Mouse (Mus musculus) myocyte (in vitro differentiated cells): ENCODE data around the gene Gm609.

ENCODE experiments used
- E2F4 ChIP-seq: IDR thresholded peaks from one replicate; pipeline ENCODE4 v1.6.1; 2011; ENCODE audit warnings: mild to moderate bottlenecking, control low read depth, moderate library complexity; ENCODE audit not compliant: insufficient read depth
- MAX ChIP-seq: IDR thresholded peaks from one replicate; pipeline ENCODE4 v1.6.1; 2011; ENCODE audit warnings: low read depth, mild to moderate bottlenecking, control low read depth
- MYOD1 ChIP-seq, 3 experiments: IDR thresholded peaks; one replicate each; pipeline ENCODE4 v1.6.1; 2011; ENCODE audit warnings: control low read depth in 2 of 3, low read depth in 2 of 3, mild to moderate bottlenecking in 2 of 3, moderate library complexity in 1 of 3; ENCODE audit not compliant: insufficient read length in 2 of 3, control insufficient read depth in 1 of 3
- MYOG ChIP-seq, 3 experiments: IDR thresholded peaks; one replicate each; pipeline ENCODE4 v1.6.1; 2011; ENCODE audit warnings: control low read depth in 2 of 3, low read depth in 2 of 3, mild to moderate bottlenecking in 2 of 3; ENCODE audit not compliant: insufficient read length in 2 of 3, control insufficient read depth in 1 of 3, insufficient read depth in 1 of 3
- POLR2A ChIP-seq: IDR thresholded peaks from one replicate; pipeline ENCODE4 v1.6.1; 2011; ENCODE audit warnings: low read depth, mild to moderate bottlenecking, control low read depth, moderate library complexity; ENCODE audit not compliant: insufficient read length
- POLR2AphosphoS2 ChIP-seq: IDR thresholded peaks from one replicate; pipeline ENCODE4 v1.6.1; 2011; ENCODE audit warnings: low read depth, control low read depth; ENCODE audit not compliant: insufficient read length
- SRF ChIP-seq: IDR thresholded peaks from one replicate; pipeline ENCODE4 v1.6.1; 2011; ENCODE audit warnings: low read depth; ENCODE audit not compliant: control insufficient read depth, insufficient read length
- TCF12 ChIP-seq: IDR thresholded peaks from one replicate; pipeline ENCODE4 v1.6.1; 2011; ENCODE audit warnings: mild to moderate bottlenecking, control low read depth; ENCODE audit not compliant: poor library complexity, insufficient read depth, severe bottlenecking
- USF1 ChIP-seq: IDR thresholded peaks from one replicate; pipeline ENCODE4 v1.6.1; 2011; ENCODE audit warnings: low read depth, mild to moderate bottlenecking, control low read depth, moderate library complexity

- TF ChIP-seq MYOG (IDR thresholded peaks at IDR 0.05; ENCODE audit: control insufficient read depth in 1 of 3, insufficient read depth in 1 of 3, insufficient read length in 2 of 3, low read depth in 2 of 3) (no peak), MAX (no peak), POLR2A (no peak), MYOD1 (IDR thresholded peaks at IDR 0.05; ENCODE audit: control insufficient read depth in 1 of 3, insufficient read length in 2 of 3, low read depth in 2 of 3) (peak in 1 of 3 experiments; percentile 19), USF1 (no peak), SRF (no peak), POLR2AphosphoS2 (no peak), TCF12 (no peak), E2F4 (no peak)
These were observed 123.3 kb downstream of the Gm609 start for GRCm38 (mm10) chr16:45369285-45369965.
